Mouse (Mus musculus): ENCODE results near the gene Ppp1r15a. TPM values are rescaled to one million over a fixed set of nuclear protein-coding genes. Genes with fewer than 3 reads are reported as not detected.

Ppp1r15a gene
- polyA plus RNA-seq, 1 experiment: 20.0 TPM

DNA sequence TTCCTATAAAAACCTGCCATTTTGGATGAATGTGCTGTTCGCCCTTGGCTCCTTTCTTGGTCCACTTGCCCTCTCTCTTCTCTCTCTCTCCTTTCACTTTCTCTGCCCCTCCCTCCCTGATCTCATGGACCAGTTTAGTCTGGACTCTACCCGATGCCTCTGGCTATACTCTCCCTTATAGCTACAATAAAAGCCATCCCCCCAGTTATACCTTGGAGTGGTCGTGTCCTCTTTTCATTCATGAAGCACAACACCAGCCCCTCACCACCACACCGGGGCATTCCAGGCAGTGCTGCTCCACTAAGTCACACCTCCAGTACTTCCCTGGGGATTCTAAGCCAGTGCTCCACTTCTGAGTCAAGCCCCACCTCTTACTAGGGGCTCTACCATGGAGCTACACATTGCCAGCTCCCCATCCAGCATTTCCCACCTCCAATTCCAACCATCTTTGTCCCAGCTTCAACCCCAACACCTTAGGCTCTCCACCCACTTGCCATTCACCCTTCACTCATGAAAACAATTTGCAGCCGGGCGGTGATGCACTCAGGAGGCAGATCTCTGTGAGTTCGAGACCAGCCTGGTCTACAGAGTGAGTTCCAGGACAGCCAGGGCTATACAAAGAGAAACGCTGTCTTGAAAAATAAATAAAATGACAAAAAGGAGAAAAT is 41.2 kb upstream of the Ppp1r15a start:
- Histone ChIP-seq H3K4me1 (ENCODE audit: control insufficient read depth, insufficient read depth, low read length) (peaks cover 1% of the 10 kb centered on the region), H3K4me3 (ENCODE audit: insufficient read depth, low read length) (no peak overlapping the region; the same call in 1 of the 2 replicates), H3K27ac (ENCODE audit: insufficient read depth, low read length) (peak overlapping the region; percentile 80; the same call in 1 of the 2 replicates)
- TF ChIP-seq POLR2A (IDR thresholded peaks at IDR 0.05; ENCODE audit: extremely low read depth, insufficient read depth, low read length) (no peak), CTCF (IDR thresholded peaks at IDR 0.05; ENCODE audit: extremely low read depth, insufficient read depth, low read length) (no peak)

DNA sequence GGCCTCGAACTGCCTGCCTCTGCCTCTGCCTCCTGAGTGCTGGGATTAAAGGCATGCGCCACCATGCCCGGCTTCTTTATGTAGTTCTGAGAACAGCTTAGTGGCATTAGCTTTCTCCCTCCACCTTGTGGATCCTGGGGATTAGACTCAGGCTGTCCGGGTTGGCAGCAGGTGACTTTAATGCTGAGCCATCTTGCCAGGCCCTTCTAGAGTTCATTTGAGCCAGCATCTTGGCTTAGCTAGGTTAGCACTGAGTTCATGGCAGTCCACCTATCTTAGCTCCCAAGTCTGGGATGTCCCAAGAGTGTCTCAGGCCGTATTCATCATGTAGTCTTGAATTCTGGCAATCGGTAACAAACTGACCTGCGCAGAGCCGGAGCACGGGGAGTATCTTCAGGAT is 39.4 kb upstream of the Ppp1r15a start:
- Histone ChIP-seq H3K4me1 (ENCODE audit: control insufficient read depth, insufficient read depth, low read length) (no peaks in the 10 kb centered on the region; the same call in 1 of the 2 replicates), H3K27ac (ENCODE audit: insufficient read depth, low read length) (no peak overlapping the region), H3K4me3 (ENCODE audit: insufficient read depth, low read length) (no peak overlapping the region)
- TF ChIP-seq POLR2A (IDR thresholded peaks at IDR 0.05; ENCODE audit: extremely low read depth, insufficient read depth, low read length): no peak

DNA sequence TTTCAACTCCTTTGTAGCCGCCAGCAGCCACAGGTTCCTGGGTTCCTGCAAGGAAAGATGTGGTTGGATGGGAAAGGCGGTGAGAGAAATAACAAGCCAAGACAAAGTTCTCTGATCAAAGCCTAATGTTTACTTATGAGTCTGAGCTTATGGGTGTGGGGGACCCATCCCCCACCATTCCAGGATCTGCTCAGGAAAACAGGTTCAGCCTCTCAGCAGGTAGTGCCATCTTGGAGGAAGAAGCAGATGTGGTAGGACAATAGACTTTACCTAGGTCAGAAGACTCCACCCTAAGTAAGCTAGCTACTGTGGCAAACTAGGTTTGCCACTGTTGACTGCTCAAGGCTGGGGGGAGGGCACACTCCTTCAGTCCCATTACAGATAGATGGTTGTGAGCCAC is 38.7 kb upstream of the Ppp1r15a start:
- H3K4me1 ChIP-seq (ENCODE audit: control insufficient read depth, insufficient read depth, low read length): no peaks in the 10 kb centered on the region; the same call in 1 of the 2 replicates
- no peak overlapping the region for H3K4me3 ChIP-seq (ENCODE audit: insufficient read depth, low read length)
- H3K27ac ChIP-seq (ENCODE audit: insufficient read depth, low read length): no peak overlapping the region
- TF ChIP-seq CTCF (IDR thresholded peaks at IDR 0.05; ENCODE audit: extremely low read depth, insufficient read depth, low read length): no peak
- TF ChIP-seq POLR2A (IDR thresholded peaks at IDR 0.05; ENCODE audit: extremely low read depth, insufficient read depth, low read length): no peak

DNA sequence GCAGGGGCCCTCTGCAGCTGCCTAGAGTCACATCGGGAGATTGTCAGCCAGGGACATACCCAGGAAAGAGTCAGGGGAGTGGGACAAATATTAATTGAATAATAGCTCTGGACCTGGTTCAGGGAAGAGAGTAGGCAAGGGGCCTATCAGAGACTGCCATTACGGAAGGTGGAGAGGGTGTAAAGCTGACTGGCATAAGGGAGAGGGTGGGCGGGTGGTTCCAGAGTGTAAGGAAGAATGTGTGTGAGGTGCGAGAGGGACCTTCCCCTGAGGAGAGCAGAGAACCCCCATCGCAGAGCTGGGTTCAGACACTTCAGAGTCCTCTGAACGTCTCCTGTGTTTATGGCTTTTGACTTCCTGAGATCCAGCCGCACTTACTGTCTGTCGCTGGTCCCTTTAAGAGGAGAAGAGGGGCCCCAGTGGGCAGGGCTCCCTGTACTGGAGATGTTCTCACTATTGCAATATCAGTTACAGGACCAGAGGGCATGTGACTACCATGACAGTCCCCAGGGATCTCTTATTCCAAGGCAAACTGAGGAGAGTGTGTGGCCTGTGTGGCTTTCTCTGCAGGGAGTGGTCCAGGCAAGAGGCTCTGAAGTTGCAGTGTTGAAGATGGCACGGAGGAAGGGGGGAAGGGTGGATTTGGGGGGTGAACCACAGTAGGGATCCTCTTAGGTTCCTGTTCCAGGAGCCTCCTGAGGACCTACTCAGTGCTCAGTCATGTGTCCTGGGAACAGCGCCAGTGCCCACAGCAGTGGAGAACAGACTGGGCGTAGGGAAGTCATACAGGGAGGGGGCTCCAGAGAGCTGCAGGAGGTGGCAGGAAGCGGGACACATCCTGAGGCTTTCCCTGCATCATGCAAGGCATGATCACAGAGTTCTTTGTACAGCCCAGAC is 35.8 kb upstream of the Ppp1r15a start:
- H3K27ac ChIP-seq (ENCODE audit: insufficient read depth, low read length): no peak overlapping the region
- no peak overlapping the region for H3K4me3 ChIP-seq (ENCODE audit: insufficient read depth, low read length)
- TF ChIP-seq POLR2A (IDR thresholded peaks at IDR 0.05; ENCODE audit: extremely low read depth, insufficient read depth, low read length) (no peak), CTCF (IDR thresholded peaks at IDR 0.05; ENCODE audit: extremely low read depth, insufficient read depth, low read length) (no peak)
- no peaks in the 10 kb centered on the region for H3K4me1 ChIP-seq (ENCODE audit: control insufficient read depth, insufficient read depth, low read length)

DNA sequence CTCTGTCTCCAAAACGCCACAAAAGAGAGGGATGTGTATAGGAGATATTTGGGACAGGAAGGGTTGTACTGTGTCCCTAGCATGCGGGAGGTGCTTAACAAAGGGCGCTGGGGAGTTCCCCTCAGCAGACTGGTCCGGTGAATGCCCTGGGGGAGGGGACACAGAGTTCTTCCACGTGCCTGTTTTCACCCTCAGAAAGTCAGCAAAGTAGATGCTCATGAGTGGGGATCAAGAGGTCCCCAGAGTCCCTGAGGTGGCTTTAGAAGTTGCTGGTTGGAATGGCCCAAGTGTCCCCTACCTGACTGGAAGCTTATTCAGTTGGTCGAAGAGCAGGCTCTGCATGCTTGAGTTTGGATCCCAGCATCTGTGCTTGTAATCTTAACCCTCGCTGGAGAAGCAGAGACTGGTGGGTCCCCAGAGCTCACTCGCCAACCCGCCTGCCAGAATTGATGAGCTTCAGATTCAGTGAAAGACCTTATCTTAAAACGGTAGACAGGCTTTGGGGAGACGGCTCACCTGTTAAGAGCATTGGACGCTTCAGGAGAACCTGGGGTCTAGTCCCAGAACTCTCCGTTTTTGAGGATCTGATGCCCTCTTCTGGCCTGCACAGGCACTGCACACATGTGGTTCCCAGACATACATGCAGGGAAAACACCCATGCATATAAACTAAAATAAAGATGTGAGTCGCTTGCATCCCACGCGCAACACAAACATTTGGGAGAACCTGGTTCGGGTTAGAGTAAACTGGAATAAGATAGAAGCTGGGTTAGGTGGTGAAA is 35.0 kb upstream of the Ppp1r15a start:
- no peak for TF ChIP-seq POLR2A (IDR thresholded peaks at IDR 0.05; ENCODE audit: extremely low read depth, insufficient read depth, low read length)
- peak; percentile 97 for TF ChIP-seq CTCF (IDR thresholded peaks at IDR 0.05; ENCODE audit: extremely low read depth, insufficient read depth, low read length)
- Histone ChIP-seq H3K4me3 (ENCODE audit: insufficient read depth, low read length) (no peak overlapping the region), H3K4me1 (ENCODE audit: control insufficient read depth, insufficient read depth, low read length) (no peaks in the 10 kb centered on the region), H3K27ac (ENCODE audit: insufficient read depth, low read length) (no peak overlapping the region)

DNA sequence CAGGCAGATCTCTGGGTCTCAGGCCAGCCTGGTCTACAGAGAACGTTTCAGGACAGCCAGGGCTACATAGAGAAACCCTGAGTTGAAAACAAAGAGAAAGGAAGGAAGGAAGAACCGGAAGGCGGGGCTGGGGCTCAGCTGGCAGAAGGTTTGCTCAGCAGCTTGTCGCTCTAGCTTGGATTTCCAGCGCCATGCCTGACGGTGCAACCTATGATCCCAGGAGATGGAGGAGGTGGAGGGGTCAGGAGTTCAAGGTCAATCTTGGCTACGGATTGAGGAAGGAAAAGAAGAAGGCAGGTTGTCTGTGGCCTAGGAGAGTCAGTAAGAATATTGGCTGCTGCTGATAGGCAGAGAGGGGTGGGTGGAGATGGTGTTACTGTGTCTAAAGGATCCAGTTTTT is 34.2 kb upstream of the Ppp1r15a start:
- H3K4me3 ChIP-seq (ENCODE audit: insufficient read depth, low read length): no peak overlapping the region
- no peaks in the 10 kb centered on the region for H3K4me1 ChIP-seq (ENCODE audit: control insufficient read depth, insufficient read depth, low read length)
- TF ChIP-seq CTCF (IDR thresholded peaks at IDR 0.05; ENCODE audit: extremely low read depth, insufficient read depth, low read length) (no peak), POLR2A (IDR thresholded peaks at IDR 0.05; ENCODE audit: extremely low read depth, insufficient read depth, low read length) (no peak)
- H3K27ac ChIP-seq (ENCODE audit: insufficient read depth, low read length): no peak overlapping the region

DNA sequence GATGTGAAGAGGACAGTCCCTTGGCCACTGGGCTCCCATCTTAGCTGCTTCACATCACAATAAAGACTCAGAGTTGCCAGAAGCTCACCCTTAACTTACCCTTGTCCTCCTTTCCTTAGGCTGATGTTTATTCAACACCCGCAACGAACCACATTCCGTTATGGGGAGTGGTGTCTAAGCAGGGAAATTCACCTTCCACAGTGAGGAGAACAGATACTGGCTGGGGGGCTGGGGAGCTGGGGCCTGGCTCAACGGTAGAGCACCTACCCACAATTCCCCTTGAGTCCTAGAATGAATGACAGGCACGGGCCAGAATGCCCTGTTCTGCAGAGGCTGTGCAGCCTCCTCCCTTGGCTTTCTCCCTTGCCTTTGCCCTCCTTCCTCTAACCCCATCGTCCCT is 32.8 kb upstream of the Ppp1r15a start:
- TF ChIP-seq POLR2A (IDR thresholded peaks at IDR 0.05; ENCODE audit: extremely low read depth, insufficient read depth, low read length): no peak
- no peak for TF ChIP-seq CTCF (IDR thresholded peaks at IDR 0.05; ENCODE audit: extremely low read depth, insufficient read depth, low read length)
- Histone ChIP-seq H3K27ac (ENCODE audit: insufficient read depth, low read length) (no peak overlapping the region), H3K4me1 (ENCODE audit: control insufficient read depth, insufficient read depth, low read length) (no peaks in the 10 kb centered on the region), H3K4me3 (ENCODE audit: insufficient read depth, low read length) (no peak overlapping the region)

DNA sequence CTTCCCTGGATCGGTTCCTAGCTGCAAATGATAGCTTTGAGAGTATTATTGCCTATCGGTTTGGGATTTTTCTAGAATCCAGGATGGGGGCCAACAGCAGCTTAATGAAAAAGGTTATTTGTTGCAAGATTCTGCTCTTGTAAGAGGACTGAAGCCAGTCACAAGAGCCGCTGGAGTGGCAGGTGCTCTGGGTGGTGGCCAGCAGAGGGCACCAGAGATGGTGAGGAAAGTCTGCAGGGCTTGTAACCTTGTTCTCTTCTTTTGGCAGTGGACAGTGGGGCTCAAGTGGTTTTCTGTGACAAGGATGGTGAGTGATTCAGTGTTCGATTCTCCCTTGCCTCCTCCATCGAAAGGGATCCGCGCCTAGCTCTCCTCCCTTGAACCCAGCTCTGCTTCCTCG is 29.7 kb upstream of the Ppp1r15a start:
- no peak overlapping the region for H3K4me3 ChIP-seq (ENCODE audit: insufficient read depth, low read length)
- TF ChIP-seq CTCF (IDR thresholded peaks at IDR 0.05; ENCODE audit: extremely low read depth, insufficient read depth, low read length): peak; percentile 74
- TF ChIP-seq POLR2A (IDR thresholded peaks at IDR 0.05; ENCODE audit: extremely low read depth, insufficient read depth, low read length): no peak
- H3K27ac ChIP-seq (ENCODE audit: insufficient read depth, low read length): no peak overlapping the region
- no peaks in the 10 kb centered on the region for H3K4me1 ChIP-seq (ENCODE audit: control insufficient read depth, insufficient read depth, low read length)

DNA sequence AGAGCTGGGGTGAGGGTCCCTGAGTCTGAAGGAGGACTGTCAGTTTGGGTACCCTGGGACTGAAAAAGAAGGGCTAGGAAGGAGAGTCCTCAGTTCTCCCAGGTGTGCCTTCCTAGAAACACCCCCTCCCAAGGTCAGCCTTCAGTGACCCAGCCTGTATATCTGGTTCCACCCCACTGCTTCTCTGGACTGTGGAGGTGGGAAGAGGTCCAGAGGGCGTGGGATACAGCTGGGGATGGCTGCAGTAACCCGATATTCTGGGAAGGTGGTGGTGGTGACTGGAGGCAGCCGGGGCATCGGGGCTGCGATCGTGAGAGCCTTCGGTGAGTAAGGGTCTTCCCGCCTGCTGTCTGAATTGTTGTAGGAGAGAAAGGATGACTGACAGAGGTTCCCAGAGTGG is 28.7 kb upstream of the Ppp1r15a start, which contains the start of gene Hsd17b14:
Gene Hsd17b14 (plus strand): TSS at position 150 of the 400 bp plus-strand sequence.
- Histone ChIP-seq H3K4me3 (ENCODE audit: insufficient read depth, low read length) (no peak within 1 kb of the TSS), H3K4me1 (ENCODE audit: control insufficient read depth, insufficient read depth, low read length) (no peaks in the 10 kb centered on the region), H3K27ac (ENCODE audit: insufficient read depth, low read length) (no peak within 1 kb of the TSS)
- no peak for TF ChIP-seq POLR2A (IDR thresholded peaks at IDR 0.05; ENCODE audit: extremely low read depth, insufficient read depth, low read length)
- TF ChIP-seq CTCF (IDR thresholded peaks at IDR 0.05; ENCODE audit: extremely low read depth, insufficient read depth, low read length): no peak

Data from cortical plate, adult 2 months (tissue).